Mouse (Mus musculus) CH12.LX (cell line): Measurements from ENCODE around the gene Pate2. TPM values are rescaled to one million over a fixed set of nuclear protein-coding genes. Genes with fewer than 3 reads are reported as not detected.
A peak's percentile ranks its signal among the peaks of the same experiment; 100 is the strongest.

ENCODE experiments used
- DNase-seq: peaks from one replicate; pipeline ENCODE4 v3.0.0-alpha.2; 2013; ENCODE audit errors: extremely low read depth
- H3K27ac ChIP-seq: 2 replicates; pipeline ENCODE4 v1.5.1; 2012; ENCODE audit warnings: low read depth, mild to moderate bottlenecking, control low read depth, moderate library complexity; ENCODE audit not compliant: insufficient read depth
- H3K27me3 ChIP-seq: replicated peaks from 2 replicates; pipeline ENCODE3; 2012; ENCODE audit warnings: inconsistent platforms
- H3K36me3 ChIP-seq, 2 experiments: replicated peaks in 1 of 2; 2 replicates each; pipeline versions ENCODE3 to v1.6.1; 2012; ENCODE audit warnings: inconsistent platforms in 1 of 2, low read length in 1 of 2, mild to moderate bottlenecking in 1 of 2, mixed read lengths in 1 of 2, moderate library complexity in 1 of 2; ENCODE audit not compliant: control insufficient read depth in 1 of 2, insufficient read depth in 1 of 2
- H3K4me1 ChIP-seq, 2 experiments: 2 replicates each; pipeline ENCODE4 v1.6.1; 2012; ENCODE audit warnings: inconsistent platforms in 1 of 2, moderate library complexity in 1 of 2; ENCODE audit not compliant: insufficient read depth in 2 of 2, control insufficient read depth in 1 of 2
- H3K4me2 ChIP-seq: 2 replicates; pipeline ENCODE4 v1.6.1; 2012; ENCODE audit warnings: low read depth, mild to moderate bottlenecking, control low read depth; ENCODE audit not compliant: poor library complexity, insufficient read depth, severe bottlenecking
- H3K4me3 ChIP-seq, 3 experiments: fragments of 150-350 bp in 1 of 3; sonication (generic) in 1 of 3; replicated peaks in 1 of 3; 2 replicates each; pipeline versions ENCODE3 to v1.5.1; 2011 to 2012; ENCODE audit warnings: low read depth in 2 of 3, low read length in 2 of 3, mild to moderate bottlenecking in 2 of 3, moderate library complexity in 2 of 3, control low read depth in 1 of 3, improper control_type of control experiment in 1 of 3, inconsistent platforms in 1 of 3, mixed read lengths in 1 of 3; ENCODE audit not compliant: poor library complexity in 1 of 3
- H3K79me2 ChIP-seq: replicated peaks from 2 replicates; pipeline ENCODE4 v1.6.1; 2012; ENCODE audit warnings: mild to moderate bottlenecking, moderate library complexity; ENCODE audit not compliant: control insufficient read depth, poor library complexity, insufficient read depth, severe bottlenecking; ENCODE audit errors: extremely low read depth
- H3K9ac ChIP-seq: 2 replicates; pipeline ENCODE4 v1.6.1; 2012; ENCODE audit warnings: low read depth, mild to moderate bottlenecking, control low read depth, moderate library complexity; ENCODE audit not compliant: insufficient read depth
- H3K9me3 ChIP-seq: replicated peaks from 2 replicates; pipeline ENCODE3; 2012; ENCODE audit warnings: low read length, inconsistent platforms, mixed read lengths
- BHLHE40 ChIP-seq: IDR thresholded peaks from 2 replicates; pipeline ENCODE4 v1.6.1; 2011; ENCODE audit warnings: mild to moderate bottlenecking, low read depth, low read length, improper control_type of control experiment
- CHD2 ChIP-seq: IDR thresholded peaks from 2 replicates; pipeline ENCODE4 v1.6.1; 2011; ENCODE audit warnings: low read length, improper control_type of control experiment
- CTCF ChIP-seq, 2 experiments: IDR thresholded peaks in 1 of 2; conservative IDR thresholded peaks in 1 of 2; 2 replicates each; pipeline ENCODE4 v1.5.1; 2011 to 2012; ENCODE audit warnings: low read depth in 2 of 2, low read length in 2 of 2, improper control_type of control experiment in 1 of 2, inconsistent platforms in 1 of 2, mild to moderate bottlenecking in 1 of 2, moderate library complexity in 1 of 2
- E2F4 ChIP-seq: IDR thresholded peaks from 2 replicates; pipeline ENCODE4 v1.6.1; 2011; ENCODE audit warnings: low read depth, low read length, improper control_type of control experiment; ENCODE audit not compliant: insufficient replicate concordance
- EP300 ChIP-seq: IDR thresholded peaks from 2 replicates; pipeline ENCODE4 v1.6.1; 2011; ENCODE audit warnings: low read length, improper control_type of control experiment
- ETS1 ChIP-seq: conservative IDR thresholded peaks from 2 replicates; pipeline ENCODE4 v1.6.1; 2012; ENCODE audit warnings: low read depth, mild to moderate bottlenecking, inconsistent platforms, low read length, improper control_type of control experiment, moderate library complexity
- IRF4 ChIP-seq: IDR thresholded peaks from 2 replicates; pipeline ENCODE4 v1.6.1; 2014; ENCODE audit warnings: low read depth, mild to moderate bottlenecking, inconsistent platforms, low read length, improper control_type of control experiment
- JUN ChIP-seq: IDR thresholded peaks from 2 replicates; pipeline ENCODE4 v1.6.1; 2011; ENCODE audit warnings: low read depth, mild to moderate bottlenecking, low read length, improper control_type of control experiment, moderate library complexity; ENCODE audit not compliant: insufficient read depth
- KAT2A ChIP-seq: IDR thresholded peaks from 2 replicates; pipeline ENCODE4 v1.6.1; 2012; ENCODE audit warnings: low read length, improper control_type of control experiment, inconsistent platforms; ENCODE audit not compliant: insufficient replicate concordance
- MAZ ChIP-seq: IDR thresholded peaks from 2 replicates; pipeline ENCODE4 v1.6.1; 2012; ENCODE audit warnings: low read depth, mild to moderate bottlenecking, inconsistent platforms, low read length, improper control_type of control experiment, moderate library complexity
- MEF2A ChIP-seq: IDR thresholded peaks from 2 replicates; pipeline ENCODE4 v1.6.1; 2014; ENCODE audit warnings: low read depth, mild to moderate bottlenecking, inconsistent platforms, low read length, improper control_type of control experiment, borderline replicate concordance
- MXI1 ChIP-seq: IDR thresholded peaks from 2 replicates; pipeline ENCODE4 v1.6.1; 2011; ENCODE audit warnings: mild to moderate bottlenecking, low read depth, low read length, improper control_type of control experiment
- MYC ChIP-seq: IDR thresholded peaks from 2 replicates; pipeline ENCODE4 v1.6.1; 2011; ENCODE audit warnings: low read depth, mild to moderate bottlenecking, improper control_type of control experiment, low read length
- NELFE ChIP-seq: IDR thresholded peaks from 2 replicates; pipeline ENCODE4 v1.6.1; 2011; ENCODE audit warnings: low read depth, low read length, improper control_type of control experiment
- POLR2A ChIP-seq: IDR thresholded peaks from 2 replicates; pipeline ENCODE4 v1.6.1; 2011; ENCODE audit warnings: low read depth, mild to moderate bottlenecking, improper control_type of control experiment, low read length
- POLR2AphosphoS2 ChIP-seq: IDR thresholded peaks from 2 replicates; pipeline ENCODE4 v1.6.1; 2011; ENCODE audit warnings: low read depth, low read length, improper control_type of control experiment
- RAD21 ChIP-seq: IDR thresholded peaks from 2 replicates; pipeline ENCODE4 v1.6.1; 2011; ENCODE audit warnings: low read depth, mild to moderate bottlenecking, low read length, improper control_type of control experiment, moderate library complexity
- RCOR1 ChIP-seq: conservative IDR thresholded peaks from 2 replicates; pipeline ENCODE4 v1.6.1; 2012; ENCODE audit warnings: low read depth, mild to moderate bottlenecking, inconsistent platforms, low read length, improper control_type of control experiment
- SIN3A ChIP-seq: IDR thresholded peaks from 2 replicates; pipeline ENCODE4 v1.6.1; 2012; ENCODE audit warnings: low read length, improper control_type of control experiment, inconsistent platforms
- SMC3 ChIP-seq: IDR thresholded peaks from 2 replicates; pipeline ENCODE4 v1.6.1; 2011; ENCODE audit warnings: low read depth, low read length, improper control_type of control experiment
- TCF12 ChIP-seq: IDR thresholded peaks from 2 replicates; pipeline ENCODE4 v1.6.1; 2014; ENCODE audit warnings: low read depth, mild to moderate bottlenecking, inconsistent platforms, low read length, improper control_type of control experiment
- UBTF ChIP-seq: IDR thresholded peaks from 2 replicates; pipeline ENCODE4 v1.6.1; 2012; ENCODE audit warnings: low read depth, mild to moderate bottlenecking, inconsistent platforms, low read length, improper control_type of control experiment, moderate library complexity
- USF1 ChIP-seq: IDR thresholded peaks from 2 replicates; pipeline ENCODE4 v1.6.1; 2014; ENCODE audit warnings: low read depth, mild to moderate bottlenecking, inconsistent platforms, low read length, improper control_type of control experiment
- ZC3H11A ChIP-seq: IDR thresholded peaks from 2 replicates; pipeline ENCODE4 v1.6.1; 2012; ENCODE audit warnings: low read depth, mild to moderate bottlenecking, inconsistent platforms, low read length, improper control_type of control experiment
- dilution Hi-C: fragments of 300-500 bp; cut with MboI; formaldehyde crosslinking; loops from 2 replicates; pipeline ENCODE4 v1.14.3; 2020; ENCODE audit warnings: low sequenced_read_pairs; ENCODE audit not compliant: extremely low pct_unique_long_range_greater_than_20kb, extremely low pct_ligation_motif_present
- in situ Hi-C: fragments of 300-500 bp; cut with MboI; formaldehyde crosslinking; loops from 3 replicates; pipeline ENCODE4 v1.14.3; 2019; ENCODE audit warnings: low sequenced_read_pairs, low pct_ligation_motif_present, low pct_unique_long_range_greater_than_20kb, mixed read lengths
- polyA plus RNA-seq: library from polyadenylated mRNA; unstranded; fragments of >175 nt; gene quantifications from 2 replicates; pipeline ENCODE4 v1.2.1, GENCODE M21; 2012; ENCODE audit warnings: low read depth; ENCODE audit not compliant: insufficient read length
- total RNA-seq, 2 experiments: library from RNA; depleted of rRNA; stranded (reverse); fragments of 300-350 nt in 1 of 2; fragments of >200 nt in 1 of 2; gene quantifications; 2 replicates each; pipeline ENCODE4 v1.2.3; 2012 to 2014

Pate2 gene
- total and polyA plus RNA-seq, 3 experiments = 0.24 to 1.0 (median 0.41) TPM

DNA sequence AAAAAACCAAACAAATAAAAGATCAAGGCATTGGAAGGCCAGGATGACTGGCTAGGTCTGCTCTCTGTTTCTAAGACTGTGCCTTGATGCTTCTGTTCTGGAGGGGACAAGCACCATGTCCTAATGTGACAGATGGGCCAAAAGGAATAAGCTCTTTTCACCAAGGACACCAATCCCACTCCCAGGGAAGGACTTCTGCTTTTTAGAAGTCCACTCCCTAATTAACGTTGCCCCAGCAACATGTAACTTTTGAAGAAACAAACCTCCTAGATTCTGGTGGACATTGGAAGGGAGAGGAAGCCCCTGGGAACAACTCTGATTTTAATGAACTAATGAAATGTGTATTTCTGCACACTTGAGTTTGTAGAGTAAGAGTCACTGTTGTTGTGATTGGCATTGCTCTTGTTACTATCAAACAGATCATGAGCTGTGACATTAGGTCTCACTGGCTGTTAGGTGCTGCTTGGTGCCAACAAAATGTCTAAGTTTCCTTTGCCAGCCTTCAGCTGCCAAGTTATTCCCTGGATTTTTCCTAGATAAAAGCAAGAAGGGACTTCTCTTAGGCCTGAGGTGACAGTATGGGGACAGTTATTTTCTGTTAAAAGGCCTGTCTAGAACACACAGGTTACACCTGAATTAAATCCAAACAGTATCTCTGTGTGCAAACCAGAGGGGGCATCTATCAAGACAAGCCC lies 47.1 kb upstream of the Pate2 start (continued):
- TF ChIP-seq ETS1 = no peak
- no peak for TF ChIP-seq MAZ
- TF ChIP-seq CTCF (conservative IDR thresholded peaks at IDR 0.05 in 1 of 2, IDR thresholded peaks at IDR 0.05 in 1 of 2; ENCODE audit: low read depth in 2 of 2, low read length in 2 of 2) = no peak

- Histone ChIP-seq H3K9me3 (no peaks in the 10 kb centered on the region), H3K27ac (no peak overlapping the region), H3K27me3 (no peaks in the 10 kb centered on the region), H3K79me2 (no peaks in the 10 kb centered on the region), H3K9ac (no peak overlapping the region), H3K4me1 (peaks cover 0 to 3% of the 10 kb centered on the region in 2 experiments; a peak in 1 of 4 replicates), H3K4me3 (no peak overlapping the region), H3K36me3 (no peaks in the 10 kb centered on the region), H3K4me2 (no peak overlapping the region)
- dilution Hi-C loops = no loop called here
- in situ Hi-C loops = no loop called here
- no peak for DNase-seq
- no peak for TF ChIP-seq BHLHE40
- TF ChIP-seq MYC = no peak
- no peak for TF ChIP-seq ZC3H11A
- TF ChIP-seq KAT2A = no peak
- TF ChIP-seq SMC3 = no peak
- TF ChIP-seq CTCF (conservative IDR thresholded peaks at IDR 0.05 in 1 of 2, IDR thresholded peaks at IDR 0.05 in 1 of 2; ENCODE audit: low read depth in 2 of 2, low read length in 2 of 2) = no peak
- TF ChIP-seq E2F4 = no peak
These were observed 46.5 kb upstream of the Pate2 start for GRCm38 (mm10) chr9:35523541-35523940.

DNA sequence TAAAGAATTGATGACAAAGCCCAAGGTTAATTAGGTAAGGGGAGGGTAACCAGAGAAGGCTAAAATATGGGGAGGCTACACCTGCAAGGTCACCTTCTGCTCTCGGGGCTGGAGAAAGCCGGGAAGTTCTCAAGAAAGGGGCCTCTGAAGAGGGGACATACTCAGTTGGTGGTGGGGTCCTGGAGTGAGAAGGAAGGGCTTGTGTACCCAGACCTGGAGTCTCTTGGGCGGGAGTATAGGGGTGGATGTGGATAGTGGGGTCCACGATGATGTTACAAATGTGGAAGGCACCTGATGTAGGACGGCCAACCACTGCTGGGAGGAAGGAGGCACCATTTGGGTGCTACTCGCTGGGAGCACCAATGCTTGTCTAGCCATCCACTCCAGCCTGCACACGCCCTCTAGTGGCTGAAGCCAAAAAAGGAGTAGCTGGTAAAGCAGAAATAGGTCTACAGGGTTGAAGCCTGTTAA lies 46.1 kb upstream of the Pate2 start:
- no peak for TF ChIP-seq CHD2
- TF ChIP-seq IRF4 = peak; percentile 25; the same call in 1 of the 2 replicates
- TF ChIP-seq SMC3 = peak; percentile 98
- no peak for TF ChIP-seq KAT2A
- no peak for TF ChIP-seq UBTF
- no peak for TF ChIP-seq SIN3A
- peak; percentile 86 for TF ChIP-seq ZC3H11A
- TF ChIP-seq POLR2A = no peak
- no peak for TF ChIP-seq MEF2A
- no peak for TF ChIP-seq ETS1
- no peak for TF ChIP-seq USF1
- TF ChIP-seq CTCF (conservative IDR thresholded peaks at IDR 0.05 in 1 of 2, IDR thresholded peaks at IDR 0.05 in 1 of 2; ENCODE audit: low read depth in 2 of 2, low read length in 2 of 2) = peak; percentile 67 to 94
- TF ChIP-seq RAD21 = peak; percentile 95
- no peak for TF ChIP-seq POLR2AphosphoS2
- TF ChIP-seq NELFE = no peak; the same call in 1 of the 2 replicates
- TF ChIP-seq RCOR1 = no peak
- TF ChIP-seq TCF12 = no peak
- no peak for TF ChIP-seq EP300
- no peak for TF ChIP-seq MXI1
- no peak for TF ChIP-seq JUN
- no peaks in the 10 kb centered on the region for H3K27me3 ChIP-seq
- peaks cover 0 to 3% of the 10 kb centered on the region in 2 experiments; a peak in 1 of 4 replicates for H3K4me1 ChIP-seq
- in situ Hi-C loops = no loop called here
- H3K9me3 ChIP-seq = no peaks in the 10 kb centered on the region
- no peaks in the 10 kb centered on the region for H3K79me2 ChIP-seq
- H3K27ac ChIP-seq = no peak overlapping the region
- H3K9ac ChIP-seq = no peak overlapping the region
- no peak overlapping the region; the same call in 1 of the 2 replicates for H3K4me2 ChIP-seq
- H3K4me3 ChIP-seq = no peak overlapping the region
- no peaks in the 10 kb centered on the region for H3K36me3 ChIP-seq
- peak; percentile 84 for DNase-seq
- dilution Hi-C loops = no loop called here
